Mouse (Mus musculus) midbrain, embryonic 14.5 days (tissue): ENCODE data around the gene Prrc2b. TPM values are rescaled to one million over a fixed set of nuclear protein-coding genes. Genes with fewer than 3 reads are reported as not detected.
A peak's percentile ranks its signal among the peaks of the same experiment; 100 is the strongest.

Experiments
- ATAC-seq: fragments of 200-750 bp; cut with Nextera tagmentation; 2 replicates; pipeline ENCODE4 v1.8.0; 2017; ENCODE audit warnings: moderate number of reproducible peaks, moderate library complexity; ENCODE audit not compliant: low FRiP score, low TSS enrichment
- DNase-seq: peaks from one replicate; pipeline ENCODE4 v3.0.0-alpha.2; 2015
- H3K27ac ChIP-seq: fragments of 300-500 bp; sonication (generic); replicated peaks from 2 replicates; pipeline ENCODE4 v1.5.1; 2014; ENCODE audit warnings: mild to moderate bottlenecking, low read depth, low read length, moderate library complexity
- H3K27me3 ChIP-seq: fragments of 300-500 bp; sonication (generic); 2 replicates; pipeline ENCODE4 v1.6.1; 2014; ENCODE audit warnings: low read length, control low read depth, mixed read lengths; ENCODE audit not compliant: control insufficient read depth, insufficient read depth
- H3K36me3 ChIP-seq: fragments of 300-500 bp; sonication (generic); 2 replicates; pipeline ENCODE4 v1.6.1; 2014; ENCODE audit warnings: low read length, control low read depth; ENCODE audit not compliant: control insufficient read depth, insufficient read depth
- H3K4me1 ChIP-seq: fragments of 300-500 bp; sonication (generic); 2 replicates; pipeline ENCODE4 v1.6.1; 2014; ENCODE audit warnings: mild to moderate bottlenecking, antibody characterized with exemption, low read length, control low read depth; ENCODE audit not compliant: control insufficient read depth, insufficient read depth
- H3K4me2 ChIP-seq: fragments of 300-500 bp; sonication (generic); 2 replicates; pipeline ENCODE4 v1.6.1; 2014; ENCODE audit warnings: mild to moderate bottlenecking, low read length, moderate library complexity
- H3K4me3 ChIP-seq: fragments of 300-500 bp; sonication (generic); replicated peaks from 2 replicates; pipeline ENCODE4 v1.5.1; 2014; ENCODE audit warnings: low read depth, low read length
- H3K9ac ChIP-seq: fragments of 300-500 bp; sonication (generic); replicated peaks from 2 replicates; pipeline ENCODE4 v1.6.1; 2014; ENCODE audit warnings: mild to moderate bottlenecking, low read length, moderate library complexity
- H3K9me3 ChIP-seq: fragments of 300-500 bp; sonication (generic); 2 replicates; pipeline ENCODE4 v1.6.1; 2016; ENCODE audit warnings: low read length, control low read depth, mixed read lengths; ENCODE audit not compliant: control insufficient read depth
- WGBS: fragments of 180-500 bp; shearing (Covaris S2); extraction: QIAGEN DNeasy Blood & Tissue Kit; methylation state at CpG from one replicate; pipeline ENCODE4 v1.1.7; 2014; 5-methylcytosine and 5-hydroxymethylcytosine counted together
- polyA plus RNA-seq: library from polyadenylated mRNA; unstranded; fragments of >200 nt; fragmentation: Nextera tagmentation; extraction: Ambion mirVana; gene quantifications from 2 replicates; pipeline ENCODE4 v1.2.1, GENCODE M21; 2014

Prrc2b gene
- polyA plus RNA-seq, 1 experiment from 2014 or later, result 121 TPM

DNA sequence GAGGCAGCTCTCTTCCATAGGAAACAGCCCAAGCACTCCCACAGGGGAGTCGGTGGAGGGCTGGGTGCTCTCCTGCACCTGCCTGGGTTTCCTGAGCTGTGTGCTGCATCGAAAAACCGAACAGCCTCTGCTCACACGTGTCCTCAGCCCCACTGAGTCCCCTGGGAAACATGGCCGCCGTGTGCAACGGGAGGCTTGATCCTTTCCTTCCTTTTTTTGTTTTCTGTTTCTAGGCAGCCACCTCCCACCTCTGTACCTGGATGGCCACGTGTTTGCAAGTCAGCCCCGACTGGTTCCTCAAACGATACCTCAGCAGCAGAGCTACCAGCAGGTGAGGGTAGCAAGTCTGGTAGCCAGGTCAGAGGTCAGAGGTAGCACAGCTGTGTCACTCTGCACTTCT lies 71.2 kb downstream of the Prrc2b start:
- Histone ChIP-seq H3K9ac (no peak overlapping the region), H3K4me1 (no peaks in the 10 kb centered on the region), H3K4me3 (no peak overlapping the region), H3K27me3 (no peaks in the 10 kb centered on the region), H3K9me3 (no peaks in the 10 kb centered on the region), H3K4me2 (no peak overlapping the region), H3K27ac (no peak overlapping the region), H3K36me3 (peaks cover 100% of the 10 kb centered on the region)
- 93% methylated on average over 10 of the region's 10 CpGs for WGBS
- ATAC-seq (no peak), DNase-seq (no peak)

DNA sequence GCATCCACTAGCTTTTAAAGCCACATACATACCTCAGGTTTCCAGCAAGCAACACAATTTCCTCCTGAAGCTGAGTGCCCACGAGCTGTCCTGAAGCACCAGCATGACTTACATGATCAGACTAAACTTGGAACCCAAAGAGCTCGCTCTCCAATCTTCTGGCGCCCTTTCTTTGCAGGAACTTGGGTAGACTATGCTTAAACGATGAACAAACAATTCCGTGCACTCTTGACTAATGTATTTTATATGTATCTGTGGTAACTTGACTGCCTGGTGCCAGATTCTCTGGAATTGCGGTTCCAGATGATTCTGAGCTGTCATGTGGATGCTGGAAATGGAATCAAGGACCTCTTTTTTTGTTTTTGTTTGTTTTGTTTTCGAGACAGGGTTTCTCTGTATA lies 84.6 kb downstream of the Prrc2b start:
- DNase-seq, result no peak
- Histone ChIP-seq H3K4me1 (peaks cover 11% of the 10 kb centered on the region), H3K4me3 (peak overlapping the region; percentile 67), H3K4me2 (peak overlapping the region; percentile 93), H3K27ac (0 out of 2 replicates have a peak overlapping the region, but pooled peaks have one; percentile 82), H3K27me3 (no peaks in the 10 kb centered on the region), H3K9me3 (no peaks in the 10 kb centered on the region), H3K36me3 (peaks cover 55% of the 10 kb centered on the region), H3K9ac (peak overlapping the region; percentile 68; the same call in 1 of the 2 replicates)
- no peak for ATAC-seq
- 39% methylated on average over 7 of the region's 7 CpGs for WGBS

DNA sequence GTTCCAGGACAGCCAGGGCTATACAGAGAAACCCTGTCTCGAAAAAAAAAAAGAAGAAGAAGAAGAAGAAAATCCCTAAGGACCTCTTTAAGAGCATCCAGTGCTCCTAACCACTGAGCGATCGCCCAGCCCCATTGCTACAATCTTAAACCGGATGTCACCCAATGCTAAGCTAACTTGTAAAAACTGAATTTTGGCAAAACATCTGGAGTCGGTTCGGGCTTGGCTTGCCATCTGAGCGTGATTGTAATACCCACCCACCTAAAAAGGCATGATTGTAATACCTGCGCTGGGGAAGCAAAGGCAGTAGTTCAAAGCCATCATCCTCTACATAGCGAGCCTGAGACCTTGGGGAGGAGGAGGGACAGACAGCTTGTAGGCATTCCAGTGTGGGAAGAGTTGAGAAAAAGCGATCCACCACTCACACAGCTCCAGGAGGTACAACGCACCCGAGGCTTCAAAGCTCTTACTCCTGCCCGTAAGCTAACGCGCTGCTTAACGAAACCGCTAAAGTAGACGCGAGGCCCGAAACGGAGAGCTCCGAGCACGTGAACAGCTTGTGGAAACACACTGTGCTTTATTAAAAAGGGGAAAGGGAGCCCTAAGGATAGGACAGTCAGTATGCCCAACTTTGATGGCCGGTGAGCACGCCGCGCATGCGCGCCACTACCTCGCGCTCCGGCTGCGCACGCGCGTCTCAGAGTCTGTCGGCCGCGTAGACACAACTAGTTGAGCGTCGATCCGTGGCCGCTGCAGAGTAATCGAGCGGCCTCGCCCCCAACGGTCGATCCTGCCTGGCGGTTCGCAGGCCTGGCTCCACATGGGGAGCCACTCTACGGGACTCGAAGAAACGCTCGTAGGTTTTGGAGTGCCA lies 85.2 kb downstream of the Prrc2b start, which contains the start of gene Pomt1:
TSS of gene Pomt1 (plus strand) at position 705 of the 874 bp plus-strand sequence.
- under 1% methylated on average over 54 of the region's 54 CpGs for WGBS
- ATAC-seq, result peak; percentile 90

DNA sequence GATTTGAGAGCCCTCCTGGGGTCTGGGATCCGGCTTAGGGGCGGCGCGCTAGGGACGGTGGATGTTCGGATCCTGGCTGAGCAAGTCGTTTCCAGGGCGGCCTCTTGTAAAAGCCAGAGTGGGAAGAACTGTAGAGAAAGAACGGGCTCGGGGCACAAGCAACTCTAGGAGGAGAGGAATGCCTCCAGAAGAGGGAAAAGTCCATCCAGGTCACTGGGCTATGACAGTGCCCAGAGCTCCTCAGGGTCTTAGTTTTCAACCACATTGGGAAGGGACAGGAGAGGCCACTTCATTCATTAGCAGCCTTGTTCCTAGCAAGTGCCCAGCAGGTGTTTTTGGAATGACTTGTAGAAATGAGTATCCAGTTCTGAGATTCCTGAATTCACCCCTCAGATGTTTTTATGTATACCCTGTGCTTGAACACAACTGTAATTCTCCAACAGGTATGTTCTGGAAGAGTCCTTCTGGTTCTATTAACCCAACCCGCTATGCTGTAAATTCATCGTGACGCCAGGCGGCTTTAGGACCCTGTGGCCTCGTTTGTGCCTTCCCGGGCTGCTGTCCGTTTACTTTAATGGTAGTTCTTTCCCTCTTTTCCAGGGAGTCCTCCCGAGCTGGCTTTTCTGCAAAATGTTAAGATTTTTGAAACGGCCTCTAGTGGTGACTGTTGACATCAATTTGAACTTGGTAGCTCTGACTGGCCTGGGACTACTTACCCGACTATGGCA lies 86.0 kb downstream of the Prrc2b start:
- H3K27ac ChIP-seq, result peak overlapping the region; percentile 82
- ATAC-seq, result peak; percentile 53; the same call in 1 of the 2 replicates
- H3K9ac ChIP-seq, result peak overlapping the region; percentile 68
- H3K9me3 ChIP-seq, result no peaks in the 10 kb centered on the region
- peaks cover 43% of the 10 kb centered on the region for H3K36me3 ChIP-seq
- peak; percentile 81 for DNase-seq
- H3K4me2 ChIP-seq, result peak overlapping the region; percentile 93
- H3K4me1 ChIP-seq, result peaks cover 11% of the 10 kb centered on the region
- peak overlapping the region; percentile 67 for H3K4me3 ChIP-seq
- WGBS, result under 1% methylated on average over 20 of the region's 20 CpGs
- no peaks in the 10 kb centered on the region for H3K27me3 ChIP-seq

More for the DNA sequence above, 85.2 kb downstream of the Prrc2b start, which contains the start of gene Pomt1:
- Histone ChIP-seq H3K4me3 (peak within 1 kb of the TSS; percentile 67), H3K4me2 (peak within 1 kb of the TSS; percentile 93), H3K27ac (peak within 1 kb of the TSS; percentile 82), H3K9me3 (no peaks in the 10 kb centered on the region), H3K27me3 (no peaks in the 10 kb centered on the region), H3K4me1 (peaks cover 11% of the 10 kb centered on the region), H3K9ac (peak within 1 kb of the TSS; percentile 68), H3K36me3 (peaks cover 48% of the 10 kb centered on the region)
- DNase-seq, result peak; percentile 99

DNA sequence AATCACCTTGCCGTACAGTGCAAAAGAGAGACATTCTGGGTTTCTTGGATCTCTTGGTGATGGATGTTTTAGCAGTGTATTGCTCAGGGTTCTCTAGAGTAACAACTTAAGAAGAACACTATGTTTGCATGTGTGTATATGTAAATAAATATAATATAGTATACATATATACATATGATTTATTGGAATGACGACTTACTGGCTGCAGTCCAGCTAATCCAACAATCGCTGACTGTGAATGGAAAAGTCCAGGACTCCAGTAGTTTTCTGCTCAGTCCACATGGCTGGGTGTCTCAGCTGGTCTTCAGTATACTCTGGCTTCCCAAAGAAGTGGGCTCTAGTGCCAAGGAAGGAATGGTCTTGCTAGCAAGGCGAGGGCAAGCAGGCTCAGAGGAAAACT lies 86.7 kb downstream of the Prrc2b start:
- Histone ChIP-seq H3K4me2 (peak overlapping the region; percentile 93), H3K4me1 (peaks cover 11% of the 10 kb centered on the region), H3K9me3 (no peaks in the 10 kb centered on the region), H3K9ac (peak overlapping the region; percentile 68; the same call in 1 of the 2 replicates), H3K27ac (0 out of 2 replicates have a peak overlapping the region, but pooled peaks have one; percentile 82), H3K4me3 (peak overlapping the region; percentile 67), H3K36me3 (peaks cover 37% of the 10 kb centered on the region), H3K27me3 (no peaks in the 10 kb centered on the region)
- WGBS, result 41% methylated on average over 4 of the region's 4 CpGs
- ATAC-seq, result no peak
- DNase-seq, result no peak

DNA sequence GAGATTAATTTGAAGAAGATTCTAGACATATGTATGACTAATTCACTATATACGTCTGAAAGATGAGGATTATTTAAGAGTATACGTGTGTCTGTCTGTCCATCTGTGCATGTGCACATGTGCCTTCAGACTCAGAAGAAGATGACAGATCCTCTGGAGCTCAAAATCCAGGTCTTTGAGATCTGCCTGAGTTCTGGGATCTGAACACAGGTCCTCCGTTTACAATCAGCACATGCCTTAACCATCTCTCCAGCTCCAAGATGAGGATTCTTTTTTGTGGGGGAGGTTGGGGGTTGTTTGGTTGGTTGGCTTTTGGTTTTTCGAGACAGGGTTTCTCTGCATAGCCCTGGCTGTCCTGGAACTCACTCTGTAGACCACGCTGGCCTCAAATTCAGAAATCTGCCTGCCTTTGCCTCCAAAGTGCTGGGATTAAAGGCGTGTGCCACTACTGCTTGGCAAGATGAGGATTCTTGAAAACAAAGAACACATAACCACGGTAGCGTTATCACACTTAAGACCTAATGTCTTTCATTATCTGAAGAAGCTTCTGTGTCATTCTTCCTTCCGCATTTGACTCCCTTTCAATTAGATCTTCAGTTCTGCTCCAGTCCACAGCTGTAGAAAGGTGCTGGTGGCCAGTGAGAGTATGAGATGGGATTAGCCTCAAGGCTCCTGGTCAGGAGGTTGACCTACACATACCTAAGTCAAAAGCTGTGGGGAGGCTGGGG lies 88.0 kb downstream of the Prrc2b start:
- Histone ChIP-seq H3K9me3 (no peaks in the 10 kb centered on the region), H3K9ac (no peak overlapping the region), H3K4me3 (no peak overlapping the region), H3K4me1 (peaks cover 11% of the 10 kb centered on the region), H3K27me3 (no peaks in the 10 kb centered on the region), H3K4me2 (no peak overlapping the region), H3K36me3 (peaks cover 35% of the 10 kb centered on the region), H3K27ac (no peak overlapping the region)
- 91% methylated on average over 9 of the region's 9 CpGs for WGBS
- ATAC-seq (no peak), DNase-seq (no peak)

DNA sequence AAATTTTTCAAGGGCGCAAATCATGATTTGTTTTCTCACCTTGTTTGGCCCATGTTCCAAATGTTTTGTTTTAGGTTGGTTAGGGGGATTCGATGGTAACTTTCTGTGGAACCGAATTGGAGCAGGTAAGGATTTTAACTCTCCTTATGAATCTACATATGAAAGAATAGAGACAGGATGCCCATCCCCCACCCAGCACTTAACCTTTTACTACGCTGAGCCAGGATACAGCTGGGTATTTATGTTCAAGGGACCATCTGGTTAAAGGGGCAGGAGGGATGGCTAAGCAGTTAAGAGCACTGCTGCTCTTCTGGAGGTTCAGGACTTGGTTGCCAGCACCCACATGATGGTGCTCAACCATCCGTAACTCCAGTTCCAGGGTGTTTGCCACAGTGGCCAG lies 89.7 kb downstream of the Prrc2b start:
- Histone ChIP-seq H3K27me3 (no peaks in the 10 kb centered on the region), H3K36me3 (peaks cover 35% of the 10 kb centered on the region), H3K9me3 (no peaks in the 10 kb centered on the region), H3K4me1 (peaks cover 6% of the 10 kb centered on the region), H3K27ac (no peak overlapping the region), H3K9ac (no peak overlapping the region), H3K4me2 (no peak overlapping the region), H3K4me3 (no peak overlapping the region)
- ATAC-seq (no peak), DNase-seq (no peak)
- WGBS, result 86% methylated on average over 5 of the region's 5 CpGs

DNA sequence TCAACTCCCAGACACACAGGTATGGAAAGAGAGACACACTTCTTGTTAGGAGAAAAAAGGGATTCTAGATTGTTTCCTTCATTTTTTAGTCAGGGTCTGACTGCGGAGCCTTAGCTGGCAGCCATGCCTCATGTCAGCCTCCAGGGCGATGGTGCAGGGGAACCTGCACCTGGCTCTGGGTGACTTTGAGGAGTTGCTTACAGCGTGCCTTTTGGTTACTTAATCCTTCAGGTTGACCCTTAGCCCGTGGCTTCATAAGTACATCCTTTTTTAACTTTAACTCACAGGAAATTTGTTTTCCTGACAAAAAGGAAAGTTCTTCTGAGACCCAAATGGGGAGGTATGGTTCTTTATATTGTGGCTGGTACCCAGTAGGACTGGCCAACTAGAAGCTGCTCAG lies 92.1 kb downstream of the Prrc2b start:
- WGBS, result 87% methylated on average over 4 of the region's 4 CpGs
- no peak for ATAC-seq

More for the DNA sequence above, 92.1 kb downstream of the Prrc2b start:
- Histone ChIP-seq H3K36me3 (peaks cover 54% of the 10 kb centered on the region), H3K4me3 (no peak overlapping the region), H3K27ac (no peak overlapping the region), H3K4me2 (no peak overlapping the region), H3K9ac (no peak overlapping the region), H3K9me3 (no peaks in the 10 kb centered on the region), H3K27me3 (no peaks in the 10 kb centered on the region), H3K4me1 (no peaks in the 10 kb centered on the region)
- no peak for DNase-seq
